Mouse (Mus musculus): ENCODE data around the gene Akt2. TPM values are rescaled to one million over a fixed set of nuclear protein-coding genes. Genes with fewer than 3 reads are reported as not detected.

Gene Akt2
- 59.6 and 66.2 TPM in 2 replicates for polyA plus RNA-seq (2015; fragmentation: Nextera tagmentation; extraction: Ambion mirVana)

- Histone ChIP-seq H3K9me3 (no peaks in the 10 kb centered on the region), H3K4me1 (replicated peaks) (peaks cover 24% of the 10 kb centered on the region), H3K27ac (replicated peaks) (peak within 1 kb of the TSS; percentile 99), H3K27me3 (no peaks in the 10 kb centered on the region), H3K4me2 (peak within 1 kb of the TSS; percentile 68), H3K9ac (peak within 1 kb of the TSS; percentile 91), H3K36me3 (peaks cover 3% of the 10 kb centered on the region; the same call in 1 of the 2 replicates), H3K4me3 (peak within 1 kb of the TSS; percentile 71)
- ATAC-seq (ENCODE audit: low read depth): peak; percentile 96
- under 1% methylated on average over 63 of the region's 71 CpGs for WGBS
Observed at GRCm38 (mm10) chr7:27591266-27592216, at the start of gene Akt2. TSS of gene Akt2 (plus strand) at chr7:27591552.

- Histone ChIP-seq H3K4me2 (peak overlapping the region; percentile 83), H3K4me3 (peak overlapping the region; percentile 59), H3K4me1 (replicated peaks) (peaks cover 15% of the 10 kb centered on the region), H3K9ac (peak overlapping the region; percentile 81), H3K27me3 (no peaks in the 10 kb centered on the region), H3K9me3 (no peaks in the 10 kb centered on the region), H3K27ac (replicated peaks) (0 out of 2 replicates have a peak overlapping the region, but pooled peaks have one; percentile 34), H3K36me3 (peaks cover 40% of the 10 kb centered on the region)
- peak; percentile 8; the same call in 1 of the 2 replicates for ATAC-seq (ENCODE audit: low read depth)
- WGBS: 59% methylated on average over 5 of the region's 5 CpGs
Observed at GRCm38 (mm10) chr7:27541922-27542321, 49.4 kb upstream of the Akt2 start.

- WGBS: 3% methylated on average over 30 of the region's 30 CpGs
- no peaks in the 10 kb centered on the region for H3K9me3 ChIP-seq
- peaks cover 34% of the 10 kb centered on the region for H3K36me3 ChIP-seq
- H3K27ac ChIP-seq (replicated peaks): 0 out of 2 replicates have a peak overlapping the region, but pooled peaks have one; percentile 4
- peak overlapping the region; percentile 59 for H3K4me3 ChIP-seq
- peaks cover 15% of the 10 kb centered on the region for H3K4me1 ChIP-seq (replicated peaks)
- peak; percentile 93 for ATAC-seq (ENCODE audit: low read depth)
- peak overlapping the region; percentile 81 for H3K9ac ChIP-seq
- H3K27me3 ChIP-seq: no peaks in the 10 kb centered on the region
- H3K4me2 ChIP-seq: peak overlapping the region; percentile 83
Observed at GRCm38 (mm10) chr7:27542392-27543033, 48.8 kb upstream of the Akt2 start.

- Histone ChIP-seq H3K4me3 (peak overlapping the region; percentile 59), H3K4me2 (peak overlapping the region; percentile 83), H3K4me1 (replicated peaks) (peaks cover 15% of the 10 kb centered on the region), H3K9ac (peak overlapping the region; percentile 81), H3K27me3 (no peaks in the 10 kb centered on the region), H3K36me3 (peaks cover 28% of the 10 kb centered on the region), H3K27ac (replicated peaks) (0 out of 2 replicates have a peak overlapping the region, but pooled peaks have one; percentile 4), H3K9me3 (no peaks in the 10 kb centered on the region)
- ATAC-seq (ENCODE audit: low read depth): no peak; the same call in 1 of the 2 replicates
- WGBS: 54% methylated on average over 6 of the region's 6 CpGs
Observed at GRCm38 (mm10) chr7:27543065-27543464, 48.3 kb upstream of the Akt2 start.

DNA sequence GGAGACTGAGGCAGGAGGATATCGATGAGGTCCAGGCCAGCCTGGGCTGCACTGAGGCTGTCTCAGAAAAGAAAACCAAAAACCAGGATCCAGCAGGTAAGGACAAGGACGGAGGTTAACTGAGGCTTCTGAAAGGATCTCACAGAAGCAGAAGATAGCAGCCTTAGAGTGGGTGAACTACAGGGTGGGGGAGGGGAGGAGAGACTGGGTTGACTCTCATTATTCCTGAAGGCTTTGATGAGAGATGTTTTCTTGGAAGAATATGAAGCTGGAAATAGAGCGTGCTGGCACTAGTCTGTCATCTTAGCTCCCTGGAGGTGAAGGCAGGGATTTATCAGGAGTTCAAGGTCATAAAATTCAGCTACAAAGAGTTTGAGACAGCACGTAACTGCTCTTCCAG, 47.5 kb upstream of the Akt2 start:
- H3K27me3 ChIP-seq: no peaks in the 10 kb centered on the region
- H3K4me2 ChIP-seq: no peak overlapping the region
- 89% methylated on average over 4 of the region's 4 CpGs for WGBS
- no peak overlapping the region for H3K4me3 ChIP-seq
- no peak overlapping the region for H3K9ac ChIP-seq
- H3K36me3 ChIP-seq: peaks cover 22% of the 10 kb centered on the region
- H3K4me1 ChIP-seq (replicated peaks): peaks cover 15% of the 10 kb centered on the region
- ATAC-seq (ENCODE audit: low read depth): no peak
- no peak overlapping the region for H3K27ac ChIP-seq (replicated peaks)
- H3K9me3 ChIP-seq: no peaks in the 10 kb centered on the region

DNA sequence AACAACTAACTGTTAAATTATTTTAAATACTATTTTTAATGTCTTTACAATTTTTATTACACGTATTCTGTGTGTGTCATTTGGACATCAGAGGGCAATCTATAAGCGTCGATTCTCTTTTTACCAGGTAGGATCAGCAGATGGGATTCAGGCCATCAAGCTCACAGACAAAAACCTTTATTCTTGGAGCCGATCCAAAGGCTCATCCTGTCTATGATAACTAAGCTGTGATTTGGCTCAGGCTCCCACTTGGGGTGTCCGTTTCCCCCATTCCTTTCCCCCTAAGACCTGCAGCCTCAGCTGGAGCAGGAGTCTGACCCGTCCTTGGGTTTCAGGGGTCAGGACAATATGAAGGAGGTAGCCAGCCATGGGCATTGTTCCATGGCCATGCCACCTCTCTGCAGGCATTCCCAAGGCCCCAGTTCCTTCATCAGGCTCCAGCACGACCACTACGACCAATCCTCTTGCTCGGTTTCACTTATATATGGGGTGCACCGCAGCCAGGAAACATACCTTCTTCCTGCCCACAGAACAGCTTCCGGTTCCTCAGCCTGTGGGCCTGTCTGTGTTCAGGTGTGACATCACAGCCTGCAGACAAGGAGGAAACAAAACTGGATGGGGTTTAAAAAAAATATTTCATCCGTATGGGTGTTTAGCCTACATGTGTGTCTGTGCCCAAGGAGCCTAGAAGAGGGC, 46.5 kb upstream of the Akt2 start:
- Histone ChIP-seq H3K9ac (no peak overlapping the region), H3K4me1 (replicated peaks) (peaks cover 15% of the 10 kb centered on the region), H3K9me3 (no peaks in the 10 kb centered on the region), H3K27me3 (no peaks in the 10 kb centered on the region), H3K27ac (replicated peaks) (no peak overlapping the region), H3K4me3 (no peak overlapping the region), H3K4me2 (no peak overlapping the region), H3K36me3 (peaks cover 12% of the 10 kb centered on the region; the same call in 1 of the 2 replicates)
- ATAC-seq (ENCODE audit: low read depth): no peak
- WGBS: 89% methylated on average over 12 of the region's 12 CpGs

GRCm38 (mm10) chr7:27549597-27549996, 41.8 kb upstream of the Akt2 start:
- no peak overlapping the region for H3K4me2 ChIP-seq
- H3K4me1 ChIP-seq (replicated peaks): peaks cover 20% of the 10 kb centered on the region
- H3K27ac ChIP-seq (replicated peaks): no peak overlapping the region
- no peak for ATAC-seq (ENCODE audit: low read depth)
- no peaks in the 10 kb centered on the region for H3K36me3 ChIP-seq
- no peak overlapping the region for H3K9ac ChIP-seq
- H3K27me3 ChIP-seq: no peaks in the 10 kb centered on the region
- 78% methylated on average over 6 of the region's 6 CpGs for WGBS
- H3K4me3 ChIP-seq: no peak overlapping the region
- no peaks in the 10 kb centered on the region for H3K9me3 ChIP-seq

GRCm38 (mm10) chr7:27552070-27552469, 39.3 kb upstream of the Akt2 start:
- no peak for ATAC-seq (ENCODE audit: low read depth)
- peaks cover 14% of the 10 kb centered on the region for H3K36me3 ChIP-seq
- H3K27ac ChIP-seq (replicated peaks): no peak overlapping the region
- H3K4me1 ChIP-seq (replicated peaks): peaks cover 25% of the 10 kb centered on the region
- 56% methylated on average over 5 of the region's 5 CpGs for WGBS
- peak overlapping the region; percentile 63 for H3K4me3 ChIP-seq
- H3K9me3 ChIP-seq: no peaks in the 10 kb centered on the region
- H3K4me2 ChIP-seq: peak overlapping the region; percentile 75
- no peaks in the 10 kb centered on the region for H3K27me3 ChIP-seq
- peak overlapping the region; percentile 71; the same call in 1 of the 2 replicates for H3K9ac ChIP-seq

- Histone ChIP-seq H3K27ac (replicated peaks) (peak within 1 kb of the TSS; percentile 56), H3K9me3 (no peaks in the 10 kb centered on the region), H3K27me3 (no peaks in the 10 kb centered on the region), H3K4me1 (replicated peaks) (peaks cover 25% of the 10 kb centered on the region), H3K36me3 (peaks cover 14% of the 10 kb centered on the region), H3K4me2 (peak within 1 kb of the TSS; percentile 75), H3K4me3 (peak within 1 kb of the TSS; percentile 63), H3K9ac (peak within 1 kb of the TSS; percentile 75)
- peak; percentile 99 for ATAC-seq (ENCODE audit: low read depth)
- WGBS: 1% methylated on average over 41 of the region's 41 CpGs
Observed at GRCm38 (mm10) chr7:27552931-27553513, 38.3 kb upstream of the Akt2 start, which contains the start of the genes Pld3 and 2310022A10Rik. TSS of gene Pld3 (minus strand) at chr7:27553218. TSS of gene 2310022A10Rik (plus strand) at chr7:27553233.

DNA sequence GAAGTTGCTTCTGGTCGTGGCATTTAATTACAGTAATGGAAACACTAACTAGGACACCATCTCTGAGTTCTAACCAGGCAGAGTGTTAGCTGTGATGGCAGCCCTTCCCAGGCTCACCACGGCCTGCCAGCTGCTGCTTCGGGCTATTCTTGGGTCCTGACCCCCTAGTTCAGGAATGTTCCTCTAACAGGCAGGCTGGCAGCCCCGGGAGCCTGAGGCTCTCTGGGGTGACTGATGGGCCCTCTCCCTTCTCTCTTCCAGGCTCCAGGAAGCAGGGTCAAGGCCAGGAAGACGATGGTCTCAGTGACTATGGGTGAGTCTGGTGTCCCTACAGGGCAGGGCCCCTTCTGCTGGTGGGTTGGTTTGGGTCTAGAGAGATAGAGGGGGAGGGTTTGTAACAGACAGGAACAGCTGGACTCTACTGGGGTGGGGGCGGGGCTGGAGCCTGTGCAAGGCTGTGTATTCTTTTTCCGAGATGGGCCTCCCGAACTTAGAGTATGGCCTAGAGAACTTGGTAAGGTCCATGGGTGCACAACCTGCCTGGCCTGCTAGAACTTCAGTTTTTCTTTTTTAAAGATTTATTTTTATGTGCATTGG, 31.0 kb upstream of the Akt2 start:
- Histone ChIP-seq H3K4me2 (no peak overlapping the region), H3K9me3 (no peaks in the 10 kb centered on the region), H3K27ac (replicated peaks) (no peak overlapping the region), H3K9ac (0 out of 2 replicates have a peak overlapping the region, but pooled peaks have one; percentile 23), H3K27me3 (no peaks in the 10 kb centered on the region), H3K4me1 (replicated peaks) (no peaks in the 10 kb centered on the region), H3K4me3 (no peak overlapping the region), H3K36me3 (peaks cover 79% of the 10 kb centered on the region)
- ATAC-seq (ENCODE audit: low read depth): no peak
- WGBS: 78% methylated on average over 8 of the region's 8 CpGs

DNA sequence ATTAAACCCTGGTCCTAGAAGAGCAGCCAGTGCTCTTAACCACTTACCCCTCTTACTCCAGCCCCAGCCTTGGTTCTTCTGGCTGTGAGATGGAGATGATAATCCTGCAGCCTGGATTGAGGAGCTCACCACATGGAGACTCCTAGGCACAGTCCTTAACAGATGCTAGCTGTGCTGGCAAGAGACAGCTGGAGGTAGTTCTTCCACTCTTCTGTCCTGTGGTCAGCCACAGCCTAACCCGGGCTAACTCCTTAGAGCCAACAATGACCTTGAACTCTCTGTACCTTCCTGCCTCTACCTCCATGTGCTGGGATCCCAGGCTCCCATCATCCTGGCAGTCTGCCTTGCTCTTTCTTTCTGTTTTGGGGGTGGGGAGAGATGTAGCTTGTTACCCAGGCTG, 30.4 kb upstream of the Akt2 start:
- no peaks in the 10 kb centered on the region for H3K9me3 ChIP-seq

More for the DNA sequence above, 30.4 kb upstream of the Akt2 start:
- ATAC-seq (ENCODE audit: low read depth): no peak
- WGBS: 100% methylated on average over 1 of the region's 1 CpGs
- peaks cover 77% of the 10 kb centered on the region for H3K36me3 ChIP-seq
- H3K9ac ChIP-seq: no peak overlapping the region
- no peak overlapping the region for H3K27ac ChIP-seq (replicated peaks)
- no peaks in the 10 kb centered on the region for H3K27me3 ChIP-seq
- H3K4me3 ChIP-seq: no peak overlapping the region
- no peaks in the 10 kb centered on the region for H3K4me1 ChIP-seq (replicated peaks)
- H3K4me2 ChIP-seq: no peak overlapping the region
